Mouse (Mus musculus) kidney, postnatal 4 days (tissue): ENCODE measurements around the gene Kpnb1.

ENCODE experiments used
- DNase-seq, 2 experiments: peaks; one replicate each; pipeline ENCODE4 v3.0.0; 2021; ENCODE audit warnings: mixed read lengths in 2 of 2

Gene Kpnb1

GRCm38 (mm10) chr11:97140811-97141210, 46.9 kb downstream of the Kpnb1 start:
- DNase-seq: no peak

GRCm38 (mm10) chr11:97139256-97139655, 48.4 kb downstream of the Kpnb1 start:
- DNase-seq: no peak

- DNase-seq: peak; percentile 49 to 67
These were observed 49.0 kb downstream of the Kpnb1 start for GRCm38 (mm10) chr11:97138554-97139226.

- no peak for DNase-seq
These were observed 54.4 kb downstream of the Kpnb1 start for GRCm38 (mm10) chr11:97133270-97133669.

- DNase-seq: no peak
These were observed 55.5 kb downstream of the Kpnb1 start for GRCm38 (mm10) chr11:97132185-97132584.

- no peak for DNase-seq
These were observed 56.0 kb downstream of the Kpnb1 start for GRCm38 (mm10) chr11:97131683-97132082.

GRCm38 (mm10) chr11:97130318-97130717, 57.4 kb downstream of the Kpnb1 start:
- no peak for DNase-seq

GRCm38 (mm10) chr11:97128956-97129355, 58.7 kb downstream of the Kpnb1 start:
- DNase-seq: no peak

GRCm38 (mm10) chr11:97127470-97128223, 60.0 kb downstream of the Kpnb1 start:
- no peak for DNase-seq

GRCm38 (mm10) chr11:97126645-97127468, 60.8 kb downstream of the Kpnb1 start:
- DNase-seq: peak; percentile 60 to 63

GRCm38 (mm10) chr11:97124266-97125036, 63.2 kb downstream of the Kpnb1 start:
- DNase-seq: no peak

GRCm38 (mm10) chr11:97123282-97123890, 64.3 kb downstream of the Kpnb1 start:
- no peak for DNase-seq

- no peak for DNase-seq
These were observed 67.0 kb downstream of the Kpnb1 start for GRCm38 (mm10) chr11:97120641-97121040.

GRCm38 (mm10) chr11:97120221-97120620, 67.5 kb downstream of the Kpnb1 start:
- DNase-seq: no peak

GRCm38 (mm10) chr11:97115797-97116196, 71.9 kb downstream of the Kpnb1 start:
- no peak for DNase-seq

- peak; percentile 29 to 42 for DNase-seq
These were observed 72.7 kb downstream of the Kpnb1 start, which contains the start of gene Tbx21 for GRCm38 (mm10) chr11:97114671-97115601. Tbx21 (minus strand) TSS chr11:97115331.

GRCm38 (mm10) chr11:97112519-97113125, 75.1 kb downstream of the Kpnb1 start:
- no peak for DNase-seq
